Mouse (Mus musculus): ENCODE measurements around the gene Cipc. TPM values are rescaled to one million over a fixed set of nuclear protein-coding genes. Genes with fewer than 3 reads are reported as not detected.

Gene Cipc
- 10 to 100 TPM; 21.8 to 28.5 TPM for total RNA-seq (2021)
- long read RNA-seq, experiment 1, full-length matches to known transcripts: 13 of 16 reads
- long read RNA-seq, experiment 1, partial matches to known transcripts: 0 of 16 reads
- long read RNA-seq, experiment 1, other reads (novel, unspliced or antisense): 3 of 16 reads
- long read RNA-seq, experiment 2, full-length matches to known transcripts: 9 of 14 reads
- long read RNA-seq, experiment 2, partial matches to known transcripts: 0 of 14 reads
- long read RNA-seq, experiment 2, other reads (novel, unspliced or antisense): 5 of 14 reads

GRCm38 (mm10) chr12:86946862-86947574 is at the start of gene Cipc:
Gene Cipc, plus strand, starts transcription at chr12:86947043.
- peak; percentile 91 to 92 for DNase-seq (ENCODE audit: low spot score in 2 of 2)

- no peak for DNase-seq (ENCODE audit: low spot score in 2 of 2)
Measured at GRCm38 (mm10) chr12:86897769-86898273, 49.0 kb upstream of the Cipc start.

- DNase-seq (ENCODE audit: low spot score in 2 of 2): no peak
Measured at GRCm38 (mm10) chr12:86898448-86898847, 48.4 kb upstream of the Cipc start.

- DNase-seq (ENCODE audit: low spot score in 2 of 2): no peak
Measured at GRCm38 (mm10) chr12:86899461-86900179, 47.2 kb upstream of the Cipc start.

DNA sequence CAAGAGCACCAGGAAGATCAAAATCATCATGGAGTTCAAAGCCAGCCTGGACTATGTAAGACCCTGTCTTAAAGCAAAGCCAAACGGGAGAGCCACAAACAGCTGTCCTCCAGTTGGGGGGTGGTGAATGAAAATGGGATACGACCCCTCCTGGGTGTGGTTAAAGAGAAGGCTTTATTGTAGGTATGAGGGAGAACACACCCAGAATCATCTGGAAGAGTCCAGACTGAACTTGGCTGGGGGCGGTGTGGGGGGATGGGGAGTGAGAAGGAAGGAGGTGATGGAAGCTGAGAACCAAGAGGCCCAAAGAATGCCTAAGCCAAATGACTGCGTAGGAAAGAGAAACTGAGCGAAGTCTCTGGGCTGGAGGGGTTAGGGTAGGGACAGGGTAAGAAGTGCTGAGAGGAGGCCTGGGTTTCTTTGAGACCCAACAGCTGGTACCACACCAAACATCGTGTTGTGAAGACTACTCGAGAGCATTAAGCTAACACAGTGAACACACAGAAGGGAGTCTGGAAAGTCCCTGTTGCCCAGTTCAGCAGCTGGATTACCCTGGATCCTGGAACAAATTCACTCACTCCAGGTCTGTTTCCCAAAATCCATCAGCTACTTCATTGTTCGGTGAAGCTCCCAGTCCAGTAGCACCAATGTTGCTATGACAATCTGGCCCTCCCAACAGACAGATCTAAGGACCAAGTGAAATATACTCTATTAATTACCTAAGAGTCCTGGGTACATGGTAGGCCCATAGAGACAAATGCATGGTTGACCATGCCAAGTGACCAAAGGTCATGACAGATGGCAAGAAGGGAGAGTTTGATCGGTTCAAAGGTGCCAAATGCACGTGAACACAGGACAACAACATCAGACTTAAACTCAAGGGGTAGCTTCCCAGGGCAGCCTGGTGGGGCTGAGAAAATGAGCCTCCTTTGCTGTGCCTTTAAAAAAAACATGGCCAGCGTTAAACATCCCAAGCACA is 42.7 kb upstream of the Cipc start:
- no peak for DNase-seq (ENCODE audit: low spot score in 2 of 2)

DNA sequence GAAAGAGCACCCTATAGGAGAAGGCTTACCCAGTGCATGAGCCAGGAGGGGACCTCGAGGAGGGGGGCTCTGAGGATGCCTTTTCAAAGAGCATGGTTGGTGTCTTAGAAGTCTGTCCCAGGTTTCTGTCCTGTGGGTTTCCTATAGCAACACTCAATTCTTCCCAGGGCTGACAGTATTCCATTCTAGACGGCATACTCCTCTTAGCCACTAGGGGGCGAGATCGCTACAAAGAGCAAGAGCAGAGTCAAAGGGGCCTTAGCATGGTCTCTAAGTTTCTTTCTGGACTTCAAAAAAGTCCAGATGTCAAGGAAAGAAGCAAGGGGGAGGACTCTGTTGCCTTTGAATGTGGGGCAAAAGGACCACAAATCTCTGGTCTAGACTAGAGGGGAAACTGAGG is 41.6 kb upstream of the Cipc start:
- DNase-seq (ENCODE audit: low spot score in 2 of 2): no peak

GRCm38 (mm10) chr12:86905876-86906275 is 41.0 kb upstream of the Cipc start:
- no peak for DNase-seq (ENCODE audit: low spot score in 2 of 2)

DNA sequence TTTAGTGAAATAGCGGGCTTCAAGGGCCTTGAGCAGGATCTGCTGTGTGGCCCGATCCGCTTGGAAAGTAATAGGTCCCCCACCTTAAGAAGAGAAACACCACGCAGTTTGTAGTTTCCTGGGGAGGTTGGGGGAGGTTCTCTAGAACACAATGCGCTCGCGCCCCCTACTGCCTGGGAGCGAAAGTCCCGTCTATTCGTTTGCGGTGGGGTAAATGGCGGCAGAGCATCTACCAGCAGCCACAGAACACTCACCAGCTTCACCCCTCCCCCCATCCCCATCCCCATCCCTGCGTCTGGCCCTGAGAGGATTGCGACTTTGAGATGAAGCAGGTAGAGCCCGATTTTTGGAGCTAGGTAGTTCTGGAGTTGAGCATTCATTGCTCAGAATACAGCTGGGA is 40.4 kb upstream of the Cipc start:
- DNase-seq (ENCODE audit: low spot score in 2 of 2): peak; percentile 87 to 92

DNA sequence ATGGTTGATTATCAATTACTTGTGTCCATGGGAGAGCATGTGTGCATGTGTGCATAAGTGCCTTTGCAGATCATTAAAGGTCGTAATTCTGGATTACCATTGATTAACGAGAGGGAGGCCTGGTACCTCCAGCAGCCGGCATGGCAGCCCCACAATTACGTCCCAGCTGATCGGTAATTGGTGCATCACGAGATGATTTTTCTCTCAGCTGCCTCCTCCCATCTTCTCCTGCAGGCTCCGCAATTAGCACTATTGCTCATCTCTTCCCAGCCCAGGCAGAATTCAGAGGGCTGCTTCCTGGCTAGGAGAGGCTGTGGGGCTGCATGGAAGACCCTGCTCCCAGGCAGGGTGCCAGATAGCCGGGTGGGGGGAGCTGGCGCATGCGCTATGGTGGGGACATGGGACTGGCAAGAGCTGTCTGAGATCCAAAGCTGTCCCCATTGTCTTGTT is 35.3 kb upstream of the Cipc start:
- DNase-seq (ENCODE audit: low spot score in 2 of 2): no peak

GRCm38 (mm10) chr12:86912335-86913093 is 34.3 kb upstream of the Cipc start:
- DNase-seq (ENCODE audit: low spot score in 2 of 2): no peak

DNA sequence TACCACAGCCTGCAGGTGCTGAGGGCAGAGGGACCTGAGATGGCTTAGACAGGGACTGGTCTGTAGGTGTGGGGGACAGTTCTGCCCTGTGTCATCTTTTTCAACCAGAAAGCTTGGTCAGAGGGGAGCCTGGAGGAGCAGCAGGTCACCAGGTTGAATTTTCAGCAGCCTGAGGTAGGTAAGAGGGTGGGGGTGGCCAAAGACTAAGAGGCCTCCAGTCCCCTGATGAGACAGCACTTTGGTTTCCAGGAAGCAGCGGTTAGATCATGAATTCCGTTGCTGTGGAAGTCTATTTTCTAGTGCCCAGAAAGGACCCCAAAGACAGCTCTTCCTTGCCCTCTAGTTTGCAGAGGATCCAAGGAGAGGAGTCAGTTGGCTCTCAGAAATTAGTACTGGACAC is 32.5 kb upstream of the Cipc start:
- DNase-seq (ENCODE audit: low spot score in 2 of 2): no peak

GRCm38 (mm10) chr12:86914756-86915155 is 32.1 kb upstream of the Cipc start:
- no peak for DNase-seq (ENCODE audit: low spot score in 2 of 2)

- no peak for DNase-seq (ENCODE audit: low spot score in 2 of 2)
Measured at GRCm38 (mm10) chr12:86915617-86916016, 31.2 kb upstream of the Cipc start.

- DNase-seq (ENCODE audit: low spot score in 2 of 2): no peak
Measured at GRCm38 (mm10) chr12:86916796-86917573, 29.9 kb upstream of the Cipc start.

DNA sequence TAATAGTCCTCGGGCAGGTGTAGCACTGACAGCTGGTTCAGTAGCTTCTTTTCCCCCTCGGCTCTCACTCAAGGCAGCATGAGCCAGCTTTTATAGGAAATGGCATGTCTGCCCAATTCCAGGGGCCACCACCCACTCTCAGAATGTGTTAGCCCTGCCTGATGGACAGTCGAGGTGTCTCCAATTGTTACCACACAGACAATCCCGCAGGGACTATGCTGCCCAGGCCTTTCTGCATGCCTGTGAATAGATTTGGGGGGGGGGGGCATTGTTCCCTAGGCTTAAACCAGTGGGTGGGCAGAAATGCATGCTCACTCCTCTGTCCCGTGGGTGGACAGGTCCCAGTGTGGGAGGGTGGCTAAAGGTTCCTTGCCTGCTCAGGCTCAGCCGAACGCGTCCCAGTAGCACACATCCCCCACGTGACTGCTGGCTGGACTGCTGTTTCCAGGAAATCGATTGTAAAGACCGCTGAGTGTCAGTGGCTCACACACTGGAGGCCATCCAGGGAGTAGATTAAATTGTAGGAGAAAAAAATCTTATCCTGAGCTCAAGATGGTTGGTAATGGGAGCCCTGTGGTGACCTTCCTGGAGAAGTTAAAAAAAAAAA is 28.4 kb upstream of the Cipc start:
- DNase-seq (ENCODE audit: low spot score in 2 of 2): no peak

DNA sequence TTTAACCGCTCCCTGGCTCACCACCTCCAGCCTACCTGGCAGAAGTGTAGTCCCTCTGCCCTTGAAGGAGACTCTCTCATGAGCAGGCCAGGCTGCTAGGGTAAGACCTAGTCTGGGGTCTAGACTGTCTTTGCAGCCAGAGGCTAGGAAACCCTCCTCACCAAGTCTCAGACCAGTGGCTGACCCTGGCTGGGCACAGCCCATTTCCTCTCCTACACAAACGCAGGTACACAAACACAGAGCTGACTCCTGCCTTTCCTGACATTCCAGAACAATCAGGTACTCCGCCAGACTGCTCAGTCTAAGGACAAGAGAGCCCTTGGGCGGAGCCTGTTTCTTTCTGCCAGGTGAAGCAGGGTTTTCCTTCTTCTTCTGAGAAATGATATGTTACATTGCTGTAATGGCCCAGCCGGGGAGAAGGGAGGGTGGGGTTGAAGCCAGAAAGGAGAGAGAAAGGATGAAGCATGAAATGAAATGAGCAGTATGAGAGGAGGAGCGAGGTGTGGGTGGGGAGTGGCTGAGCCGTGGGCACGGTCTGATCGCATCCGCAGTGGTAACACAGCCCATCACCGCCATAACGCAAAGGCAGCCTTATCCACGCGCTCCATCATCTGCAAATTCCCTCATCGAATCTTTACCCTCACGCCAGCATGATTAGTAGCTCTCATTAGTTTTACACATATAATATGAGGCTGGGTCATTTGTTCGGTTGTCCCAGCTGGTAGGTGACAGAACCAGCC is 27.7 kb upstream of the Cipc start:
- no peak for DNase-seq (ENCODE audit: low spot score in 2 of 2)

DNA sequence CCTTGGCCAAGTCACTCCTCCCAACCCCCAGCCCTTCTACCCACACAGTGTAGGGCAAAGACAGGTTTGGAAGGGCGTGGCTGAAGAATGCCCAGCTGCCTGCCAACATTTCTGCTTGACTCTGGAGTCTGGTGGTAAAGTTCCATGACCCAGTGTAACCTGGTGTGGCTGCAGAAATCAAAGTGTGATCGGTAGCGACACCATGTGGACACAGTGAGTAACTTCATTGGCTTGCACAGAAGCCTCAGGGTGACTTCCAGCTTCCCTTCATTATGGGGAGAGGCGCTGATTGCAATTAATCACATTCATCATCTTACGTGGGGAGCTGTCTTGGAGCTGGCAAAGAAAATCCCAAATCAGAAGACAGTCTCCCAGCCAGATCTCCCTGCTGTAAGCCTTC is 23.0 kb upstream of the Cipc start:
- peak; percentile 77 to 79 for DNase-seq (ENCODE audit: low spot score in 2 of 2)

All from adrenal gland, adult 18-20 months (tissue).